Mouse (Mus musculus) ovary, postnatal 10 days (tissue): ENCODE results near the gene Gm45711.
"Not testable (repeated sequence)": the region's sequence is repeated elsewhere in the genome, so short reads cannot be mapped to it uniquely, and the experiment has no call there.

ENCODE experiments used
- DNase-seq: peaks from one replicate; pipeline ENCODE4 v3.0.0; 2022; ENCODE audit warnings: low spot score

The Gm45711 gene

DNA sequence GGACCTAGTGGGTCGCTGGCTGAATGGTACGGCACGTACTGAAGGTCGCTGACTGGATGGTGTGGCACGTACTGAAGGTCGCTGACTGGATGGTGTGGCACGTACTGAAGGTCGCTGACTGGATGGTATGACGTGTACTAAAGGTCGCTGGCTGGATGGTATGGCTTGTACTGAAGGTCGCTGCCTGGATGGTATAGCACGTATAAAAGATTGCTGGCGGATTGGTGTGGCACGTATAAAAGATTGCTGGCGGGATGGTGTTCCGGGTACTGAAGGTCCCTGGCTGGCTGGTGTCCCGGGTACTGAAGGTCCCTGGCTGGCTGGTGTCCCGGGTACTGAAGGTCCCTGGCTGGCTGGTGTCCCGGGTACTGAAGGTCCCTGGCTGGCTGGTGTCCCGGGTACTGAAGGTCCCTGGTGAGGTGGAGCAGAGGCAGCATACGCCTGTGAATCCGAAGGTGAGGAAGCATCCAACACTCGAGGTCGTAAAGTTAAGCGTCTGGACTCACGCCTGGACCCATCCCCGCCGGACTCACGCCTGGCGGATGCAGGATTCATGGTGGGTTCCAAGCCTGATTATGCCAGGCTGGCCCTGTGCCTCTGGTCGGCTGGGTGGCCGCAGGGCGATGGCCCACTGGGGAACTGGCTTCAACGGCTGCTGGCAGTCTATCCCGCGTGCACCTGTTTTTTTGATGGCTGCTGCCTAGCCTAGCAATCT, at the start of gene Gm45711, which contains the start of gene Cmtm1:
Gm45711 (minus strand) TSS at position 641 of the 715 bp plus-strand sequence.
Cmtm1 (minus strand) TSS at position 705 of the 715 bp plus-strand sequence.
- not testable (repeated sequence) for DNase-seq

DNA sequence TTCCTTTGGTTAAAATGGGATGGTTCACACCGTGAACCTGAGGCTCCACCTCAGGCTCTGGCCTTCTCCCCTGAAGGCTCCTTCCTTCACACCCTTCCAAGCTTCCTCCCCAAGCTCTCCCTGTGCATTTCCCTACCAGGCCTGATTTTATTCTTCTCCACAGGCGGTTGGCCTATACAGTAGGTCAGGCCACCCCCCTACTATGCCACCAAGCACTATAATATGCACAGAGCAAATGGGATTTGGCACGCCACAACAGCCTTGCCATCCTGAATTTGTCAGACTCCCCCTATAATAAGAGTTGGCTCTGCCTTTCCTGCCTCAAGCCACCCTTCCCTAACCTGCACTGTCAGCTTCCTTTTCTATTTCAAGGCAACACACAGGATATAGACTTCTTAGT, 48.8 kb upstream of the Gm45711 start:
- no peak for DNase-seq

DNA sequence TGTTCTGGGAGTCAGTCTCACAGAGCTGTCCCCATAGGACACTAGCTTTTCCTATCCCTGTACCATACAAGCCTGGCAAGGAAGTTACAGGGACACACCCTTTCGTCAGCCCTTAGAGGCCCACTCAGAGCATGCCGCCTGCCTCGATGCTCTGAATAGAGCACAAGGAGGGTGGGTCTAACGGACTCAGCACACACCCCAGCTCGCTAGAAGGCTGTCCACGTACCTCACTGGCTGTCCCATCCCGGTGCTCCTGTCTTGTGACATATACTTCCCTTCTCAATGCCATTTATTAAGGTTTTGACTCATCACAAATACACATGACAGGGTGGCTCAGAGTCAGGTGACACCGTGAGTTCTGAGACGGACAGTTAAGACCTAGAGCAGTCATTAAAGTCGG, 44.6 kb upstream of the Gm45711 start:
- no peak for DNase-seq

DNA sequence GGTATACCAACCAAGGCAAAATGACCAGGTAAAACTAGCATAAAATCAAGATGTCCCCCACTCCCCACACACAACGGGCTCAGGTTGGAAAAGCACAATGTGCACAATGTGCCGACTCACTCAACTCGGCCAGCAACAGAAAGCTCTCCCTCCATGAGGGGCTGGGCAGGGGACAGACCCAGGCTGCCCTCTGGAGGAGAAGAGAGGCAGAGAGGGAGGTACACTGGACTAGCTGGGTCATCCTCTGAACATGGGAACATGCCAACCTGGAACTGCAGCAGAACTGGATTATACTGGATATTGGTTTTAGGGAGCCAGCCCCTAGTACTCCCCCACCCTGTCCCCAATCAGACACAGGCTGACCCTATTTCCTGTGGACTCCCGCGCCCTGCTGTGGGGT, 43.3 kb upstream of the Gm45711 start:
- DNase-seq = no peak

DNA sequence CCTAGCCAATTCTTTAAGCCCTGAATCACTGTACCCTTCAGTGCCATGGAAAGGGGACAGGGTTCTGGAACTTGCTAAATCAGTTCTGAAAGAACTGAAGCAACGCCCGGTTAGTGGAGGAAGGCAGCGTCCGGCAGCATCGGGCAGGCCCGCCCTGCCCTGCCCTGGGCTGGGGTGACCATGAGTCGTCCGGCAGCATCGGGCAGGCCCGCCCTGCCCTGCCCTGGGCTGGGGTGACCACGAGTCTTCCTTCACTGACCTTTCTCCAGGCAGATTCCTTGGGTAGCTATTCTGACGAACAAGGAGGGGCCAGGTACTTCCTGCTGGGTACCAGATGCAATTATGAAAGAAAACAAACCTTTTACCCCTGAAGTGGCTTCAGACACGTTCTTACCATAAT, 40.2 kb upstream of the Gm45711 start:
- no peak for DNase-seq

DNA sequence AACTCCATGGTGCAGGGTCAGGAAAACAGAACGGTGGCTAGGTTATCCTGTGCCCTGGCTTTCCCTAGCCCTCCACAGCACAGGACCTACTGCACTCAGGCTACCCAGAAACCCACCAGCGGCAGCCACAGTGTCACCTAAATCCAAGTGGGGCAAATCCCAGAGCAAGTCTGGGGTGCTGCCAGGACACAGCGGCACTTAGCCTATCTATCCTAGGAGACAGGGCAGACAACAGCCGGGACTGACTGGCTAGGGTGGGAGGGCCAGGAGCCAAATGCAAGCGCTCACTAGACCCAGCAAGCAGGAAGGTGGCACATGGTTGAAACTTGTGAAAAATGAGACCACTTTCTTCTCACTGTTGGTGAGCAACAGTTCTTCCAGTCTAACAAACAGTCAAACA, 39.1 kb upstream of the Gm45711 start:
- no peak for DNase-seq

DNA sequence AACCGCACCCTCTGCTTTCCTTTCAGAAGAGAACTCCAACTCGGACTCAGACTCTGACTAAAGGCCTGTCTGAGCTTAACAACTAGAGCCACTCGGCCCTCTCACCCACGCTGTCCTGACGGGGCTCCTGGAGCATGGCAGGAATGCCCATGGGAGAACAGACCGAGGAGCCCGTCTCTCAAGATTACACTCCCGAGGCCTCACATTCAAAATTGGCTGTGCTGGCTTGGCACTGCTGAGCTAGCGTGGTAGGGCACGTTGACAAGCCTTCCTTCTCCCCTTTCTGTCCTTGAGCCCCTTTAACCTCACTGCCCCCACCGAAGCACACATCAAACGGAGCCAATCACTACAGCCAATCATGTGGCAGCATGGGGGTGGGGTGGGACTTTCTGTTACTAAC, 36.8 kb upstream of the Gm45711 start:
- DNase-seq = no peak

DNA sequence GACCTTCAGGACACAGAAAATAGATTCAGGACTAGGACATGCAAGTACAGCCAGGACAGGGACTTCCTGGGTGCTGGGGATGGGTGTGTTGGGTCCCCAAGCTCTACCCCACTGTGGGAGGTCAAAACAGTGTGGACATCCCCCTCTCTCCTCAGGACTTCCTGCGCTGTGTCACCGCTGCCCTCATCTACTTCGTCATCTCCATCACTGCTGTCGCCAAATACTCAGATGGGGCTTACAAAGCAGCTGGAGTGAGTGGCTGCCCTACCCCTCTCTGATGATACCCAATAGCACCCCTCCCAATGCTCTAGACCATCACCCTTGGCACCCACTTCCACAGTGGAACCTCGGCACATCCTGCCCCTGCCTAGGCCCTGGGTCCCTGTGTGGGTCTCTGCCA, 34.7 kb upstream of the Gm45711 start:
- no peak for DNase-seq

DNA sequence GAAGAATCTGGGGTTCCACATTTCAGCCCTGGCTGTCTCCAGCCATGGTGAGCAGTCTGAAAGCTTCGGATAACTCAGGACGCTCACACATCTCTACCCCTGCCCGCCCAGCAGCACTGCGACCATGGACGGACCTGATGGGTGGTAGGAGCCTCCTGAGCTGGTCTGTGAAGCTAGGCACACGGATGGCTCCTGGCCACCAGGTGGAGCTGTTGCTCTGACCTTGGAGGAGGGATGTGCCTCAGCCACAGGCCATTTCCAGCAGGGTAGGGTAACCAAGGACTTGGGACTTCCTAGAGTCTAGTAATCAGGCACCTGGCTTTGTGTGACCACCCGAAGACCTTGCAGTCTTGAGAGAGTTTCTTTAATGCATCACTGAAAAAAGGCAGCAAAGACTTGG, 34.1 kb upstream of the Gm45711 start:
- DNase-seq = peak; percentile 83

DNA sequence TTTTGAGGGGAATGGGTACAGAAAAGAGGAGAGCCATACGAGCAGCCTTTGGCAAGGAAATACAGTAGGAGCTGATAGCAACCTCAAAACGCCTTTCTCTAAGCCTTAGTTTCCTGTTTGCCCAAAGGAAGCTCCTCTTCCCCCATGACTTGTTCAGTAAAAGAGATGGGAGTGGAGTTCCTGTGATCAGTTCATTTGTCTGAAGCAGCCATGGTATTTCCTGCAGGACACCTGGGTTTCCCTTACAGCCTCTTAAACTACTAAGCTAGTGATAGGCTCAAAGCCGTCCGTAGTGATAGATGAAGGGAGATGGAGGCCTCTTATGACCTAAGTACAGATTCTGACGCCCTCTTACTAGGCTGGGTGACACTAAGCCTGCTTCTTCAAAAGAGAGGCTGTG, 32.5 kb upstream of the Gm45711 start:
- DNase-seq = no peak

DNA sequence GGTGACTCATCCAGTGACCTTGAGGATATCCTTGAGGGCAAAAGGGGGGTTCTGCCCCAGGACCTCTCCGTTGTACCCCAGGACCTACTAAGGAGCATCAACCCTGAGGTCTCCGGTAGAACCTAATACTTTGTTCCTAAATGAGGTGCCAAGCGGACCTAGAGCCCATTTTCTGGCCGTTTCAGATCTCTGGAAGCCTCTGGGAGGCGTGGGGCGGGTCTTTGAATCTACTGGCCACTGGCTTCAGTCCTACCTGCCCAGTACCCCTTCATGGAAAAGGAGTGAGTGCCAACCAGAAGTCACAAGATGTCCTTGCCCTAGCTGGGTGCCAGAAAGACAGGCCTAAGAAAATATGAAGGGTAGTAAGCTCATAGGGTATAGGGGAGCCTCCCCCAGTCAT, 31.8 kb upstream of the Gm45711 start:
- no peak for DNase-seq

DNA sequence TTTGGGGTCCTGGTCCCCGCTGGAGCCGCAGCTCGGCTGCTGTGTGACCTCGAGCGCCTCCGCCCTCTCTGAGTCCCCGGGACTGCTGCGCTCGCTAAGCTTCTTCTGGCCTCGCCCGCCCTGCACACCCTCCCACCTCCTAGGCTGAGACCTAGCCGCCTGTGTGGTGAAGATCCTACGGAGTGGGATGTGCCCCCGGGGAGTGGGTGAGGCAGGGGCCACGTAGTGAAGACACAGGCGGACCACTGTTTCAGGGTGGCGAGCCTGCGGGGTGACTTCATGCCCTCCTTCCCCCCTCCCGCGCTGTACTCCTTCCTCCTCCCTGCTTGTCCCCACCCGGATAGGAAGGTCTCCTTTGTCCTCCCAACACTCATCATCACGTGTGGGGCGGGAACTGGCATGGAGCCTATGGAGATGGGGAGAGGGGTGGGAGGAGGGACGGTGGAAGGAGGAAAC, 31.3 kb upstream of the Gm45711 start:
- peak; percentile 57 for DNase-seq

DNA sequence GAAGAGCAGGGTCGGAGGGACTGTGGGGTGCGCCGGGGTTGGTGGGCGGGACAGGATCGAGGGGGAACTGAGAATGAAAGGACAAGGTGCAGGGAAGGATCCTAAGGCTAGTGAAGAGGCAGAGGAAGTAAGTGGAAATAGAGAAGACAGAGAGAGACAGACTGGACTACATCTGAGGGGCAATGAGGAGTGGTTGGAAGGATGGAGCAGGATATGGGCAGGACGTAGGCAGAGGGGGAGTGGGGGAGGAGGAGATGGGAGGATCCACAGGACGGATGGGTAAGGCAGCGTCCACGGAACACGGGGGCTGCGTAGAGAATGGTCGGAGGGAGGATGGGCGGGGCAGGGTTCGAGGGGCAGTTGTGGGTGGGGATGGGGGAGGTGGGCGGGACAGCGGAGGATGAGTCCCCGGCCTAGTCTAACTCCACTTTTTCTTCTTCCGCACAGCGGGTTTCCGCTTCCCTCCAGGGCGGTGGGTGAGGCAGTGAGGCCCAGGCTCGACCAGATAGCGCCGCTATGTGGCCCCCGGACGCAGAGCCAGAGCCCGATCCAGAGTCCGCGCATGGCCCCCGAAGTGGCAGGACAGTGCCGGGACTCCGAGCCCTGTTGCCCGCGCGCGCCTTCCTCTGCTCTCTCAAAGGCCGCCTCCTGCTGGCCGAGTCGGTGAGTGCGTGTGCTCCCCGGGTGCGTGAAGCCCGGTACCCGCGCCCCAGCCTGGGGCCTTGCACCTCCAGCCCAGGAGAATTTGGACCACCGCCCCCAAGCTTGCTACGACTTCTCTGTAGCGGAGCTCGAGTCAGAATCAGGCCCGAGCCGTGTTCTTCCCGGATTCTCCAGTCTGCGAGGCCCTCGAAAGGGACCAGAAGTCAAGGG, 30.6 kb upstream of the Gm45711 start:
- DNase-seq = peak; percentile 66

DNA sequence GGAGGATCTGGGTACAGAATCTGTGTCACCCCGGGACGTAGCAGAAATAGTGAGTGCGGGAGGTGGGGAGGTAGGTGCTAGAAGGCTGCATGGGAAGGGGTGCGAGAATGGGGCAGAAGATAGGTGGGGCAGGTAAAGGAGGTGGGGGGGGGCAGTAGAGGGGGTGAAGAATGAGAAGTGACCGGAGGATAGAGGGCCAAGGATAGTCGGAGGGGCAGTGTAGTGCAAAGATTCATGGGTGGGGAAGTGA, 30.0 kb upstream of the Gm45711 start:
- DNase-seq = no peak

DNA sequence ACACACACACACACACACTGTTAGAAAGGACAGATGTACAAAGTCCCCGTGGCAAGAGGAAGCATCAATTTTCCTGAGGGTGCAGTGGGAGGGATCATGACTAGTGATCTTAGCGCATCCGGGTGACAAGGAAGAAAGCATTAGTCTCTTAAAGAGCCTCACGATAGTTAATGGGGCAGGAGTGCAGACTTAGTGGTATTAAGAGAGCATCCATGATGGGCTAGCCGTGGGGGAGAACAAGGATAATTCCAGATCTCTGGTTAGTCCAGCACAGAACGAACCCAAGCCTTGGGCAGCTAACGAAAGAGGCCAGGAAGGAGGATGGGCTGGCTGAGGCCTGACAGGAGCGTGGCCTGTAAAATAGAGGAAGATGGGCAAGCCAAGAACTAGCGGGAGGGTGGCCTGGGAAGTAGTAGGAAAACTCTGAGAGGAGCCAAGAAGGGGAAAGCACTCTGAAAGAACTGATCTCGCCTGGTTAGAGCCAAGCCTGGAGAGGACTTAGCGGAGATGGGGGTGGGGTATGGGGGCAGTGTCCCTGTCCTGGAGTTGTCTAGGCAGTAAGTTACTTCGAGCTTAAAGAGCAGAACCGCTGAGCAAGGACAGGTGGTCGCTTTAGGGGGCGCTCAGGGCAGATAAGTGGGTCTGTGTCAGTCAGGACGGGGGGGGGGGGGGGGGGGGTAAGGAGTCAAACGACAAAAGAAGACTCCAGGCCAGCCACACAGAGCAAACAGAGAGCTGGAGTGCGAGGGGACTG, 29.5 kb upstream of the Gm45711 start, which contains the start of gene Cmtm3:
Cmtm3 (plus strand) TSS at position 182 of the 754 bp plus-strand sequence.
- no peak for DNase-seq

DNA sequence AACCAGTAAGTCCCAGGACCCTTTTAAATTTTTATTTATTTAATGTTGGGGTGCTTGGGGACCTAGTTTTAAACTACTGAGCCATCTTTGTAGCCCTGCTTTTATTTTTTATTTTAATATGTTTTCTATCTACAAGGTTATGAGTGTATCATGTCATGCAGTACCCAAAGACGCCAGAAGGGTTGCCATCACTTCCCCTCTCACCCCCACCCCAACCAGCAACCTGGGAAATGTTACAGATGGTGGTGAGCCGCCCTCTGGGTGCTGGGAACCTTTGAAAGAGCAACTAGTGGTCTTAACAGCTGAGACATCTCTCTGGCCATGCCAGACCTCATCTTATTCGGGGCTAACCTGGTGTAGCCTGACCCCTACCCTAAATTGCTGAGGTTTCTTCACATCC, 28.0 kb upstream of the Gm45711 start:
- DNase-seq = no peak

DNA sequence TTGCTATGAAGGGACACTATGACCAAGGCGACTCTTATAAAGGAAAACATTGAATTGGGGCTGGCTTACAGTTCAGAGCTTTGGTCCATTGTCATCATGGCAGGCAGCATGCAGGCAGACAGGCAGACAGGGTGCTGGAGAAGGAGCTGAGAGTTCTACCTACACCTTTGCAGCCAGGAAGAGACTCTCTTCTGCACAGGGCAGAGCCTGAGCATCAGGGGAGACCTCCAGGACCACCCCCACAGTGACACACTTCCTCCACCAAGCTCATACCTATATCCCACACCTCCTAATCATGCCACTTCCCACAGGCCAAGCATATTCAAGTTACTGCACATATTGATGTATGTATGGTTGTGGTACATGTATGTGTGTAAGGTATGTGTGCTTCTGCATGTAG, 26.9 kb upstream of the Gm45711 start:
- no peak for DNase-seq

DNA sequence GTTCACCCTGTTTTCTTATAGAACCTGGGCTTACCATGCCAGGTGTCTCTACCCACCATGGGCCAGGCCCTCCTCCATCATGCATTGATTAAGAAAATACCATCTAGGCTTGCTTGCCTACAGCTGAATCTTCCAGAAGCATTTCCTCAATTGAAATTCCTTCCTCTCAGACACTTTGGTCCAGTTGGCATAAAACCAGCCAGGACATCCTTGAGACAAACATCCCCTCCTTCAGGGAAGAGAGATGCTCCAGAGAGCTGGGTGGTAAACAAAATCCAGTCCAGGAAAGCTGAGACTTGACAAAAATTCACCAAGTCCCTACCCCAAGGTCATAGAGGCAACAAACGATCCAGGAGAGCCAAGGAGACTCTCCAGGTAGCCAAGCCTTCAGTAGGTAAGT, 24.3 kb upstream of the Gm45711 start:
- no peak for DNase-seq

DNA sequence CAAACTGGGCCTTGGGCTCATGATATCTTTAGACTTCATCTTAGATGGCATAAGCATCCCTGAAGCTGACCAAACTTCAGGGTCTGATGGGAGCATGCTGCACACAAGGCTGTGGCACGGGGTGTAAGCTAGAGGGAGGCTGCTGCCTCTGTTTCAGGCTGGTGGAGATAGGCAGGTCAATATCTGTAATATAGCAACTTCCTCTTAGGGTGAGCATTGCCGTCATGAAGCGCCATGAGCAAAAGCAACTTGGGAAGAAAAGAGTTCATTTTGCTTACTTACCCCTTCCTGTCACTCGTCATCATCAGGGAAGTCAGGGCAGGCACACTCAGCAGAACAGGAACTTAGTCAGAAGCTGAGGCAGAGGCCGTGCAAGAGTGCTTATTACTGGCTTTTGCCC, 23.9 kb upstream of the Gm45711 start:
- DNase-seq = no peak

DNA sequence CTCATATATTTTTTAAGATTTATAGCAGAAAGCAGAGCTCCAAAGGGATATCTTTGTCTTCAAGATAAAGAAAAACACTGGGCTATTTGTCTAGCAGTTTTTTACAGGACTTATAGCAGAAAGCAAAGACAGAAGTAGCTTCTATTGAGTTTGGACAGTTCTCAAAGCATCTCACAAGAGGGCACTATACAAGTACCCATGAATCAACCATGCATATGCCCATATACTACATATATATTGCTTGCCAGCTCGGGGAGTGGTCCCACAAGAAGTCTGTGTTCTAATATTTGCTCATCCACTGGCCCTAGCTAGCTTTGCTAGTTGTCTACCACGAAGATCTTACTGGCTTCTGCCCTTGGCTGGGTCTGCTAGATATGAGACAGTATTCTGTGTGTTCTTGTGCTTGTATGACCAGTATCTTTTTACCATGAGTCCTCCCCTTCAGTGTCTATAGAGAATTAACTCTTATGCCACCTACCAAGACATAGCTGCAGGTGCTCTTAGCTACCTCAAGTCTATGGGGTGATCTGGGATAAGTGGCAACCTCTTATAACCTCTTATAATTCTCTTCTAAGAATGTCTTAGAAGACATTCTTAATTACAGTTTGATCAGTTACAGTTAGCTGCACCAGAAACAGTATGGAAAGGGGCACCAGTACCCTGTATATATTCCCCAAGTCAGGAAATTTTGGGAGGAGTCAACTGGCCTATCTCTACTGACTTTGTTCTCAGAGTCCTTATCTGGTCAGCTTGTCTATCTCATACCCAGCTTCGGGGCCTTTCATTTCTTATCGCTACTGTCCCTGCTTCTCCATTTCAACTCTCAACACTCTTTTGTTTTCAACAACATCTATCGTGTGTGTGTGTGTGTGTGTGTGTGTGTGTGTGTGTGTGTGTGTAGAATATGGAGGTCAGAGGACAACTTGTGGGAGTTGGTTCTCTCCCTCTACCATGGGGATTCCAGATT, 23.1 kb upstream of the Gm45711 start:
- DNase-seq = no peak

DNA sequence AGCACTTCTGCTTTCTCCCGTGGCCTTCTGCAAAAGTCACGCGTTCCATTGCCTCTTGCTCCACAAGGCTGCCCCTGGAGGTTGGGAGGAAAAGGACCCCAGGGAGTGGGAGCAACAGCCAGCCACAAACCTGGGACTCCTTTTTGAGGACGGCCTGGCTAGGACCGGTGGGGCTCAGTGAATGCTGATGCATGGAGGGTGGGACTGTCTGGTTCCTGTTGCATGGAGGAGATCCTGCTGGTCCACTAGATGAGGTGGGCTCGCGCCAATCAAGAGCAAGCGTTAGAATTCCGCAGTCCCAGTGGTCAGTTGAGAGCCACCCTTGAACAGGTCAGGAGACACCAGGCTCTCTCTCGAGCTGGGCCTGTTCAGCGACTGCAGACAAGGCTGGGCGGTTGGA, 12.0 kb upstream of the Gm45711 start, which contains the start of gene Cmtm2b:
Cmtm2b (plus strand) TSS at position 301 of the 400 bp plus-strand sequence.
- not testable (repeated sequence) for DNase-seq
